Mouse (Mus musculus) granulocyte monocyte progenitor cell, adult 5-6 weeks (primary cell): ENCODE measurements at regions not wholly inside any gene's neighbourhood (a gene's known extent, or its start where the extent isn't known, plus 50 kb on each side); places are given as distances from the start of the nearest gene placed in this dataset.

Experiments used
- ATAC-seq: replicated peaks from 2 replicates; pipeline ENCODE4 v1.8.0; 2016; ENCODE audit warnings: mild to moderate bottlenecking, moderate TSS enrichment, inconsistent platforms; ENCODE audit not compliant: poor library complexity, severe bottlenecking

DNA sequence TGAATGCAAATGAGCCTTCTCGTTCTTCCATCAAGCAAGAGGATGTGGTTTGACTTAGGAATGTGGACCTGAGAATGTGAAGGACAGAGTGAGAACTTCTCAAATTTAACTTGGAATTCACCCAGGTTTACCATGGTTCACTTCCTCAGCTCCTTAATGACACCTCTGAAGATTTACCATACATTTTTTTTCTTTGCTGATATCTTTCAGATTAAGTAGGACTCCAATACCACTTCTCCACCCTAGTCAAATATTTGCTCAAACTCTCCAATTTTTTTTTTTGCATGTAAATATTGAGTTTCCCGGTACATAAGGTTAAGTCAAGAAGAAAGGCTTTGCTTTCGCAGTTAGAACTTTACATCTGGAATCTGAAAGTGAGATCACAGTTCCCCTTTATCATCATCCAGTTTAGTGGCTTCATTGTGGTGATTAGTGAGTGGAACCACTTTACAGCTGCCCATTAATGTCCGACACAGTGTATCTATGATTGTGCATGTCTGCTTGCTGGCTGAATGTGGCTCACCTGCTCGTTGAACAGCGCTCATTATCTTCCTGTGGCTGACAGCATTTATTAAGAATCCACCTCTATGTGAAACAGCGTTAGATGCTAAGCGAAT, 446.0 kb upstream of the Adam34 start:
- no peak for ATAC-seq

- ATAC-seq: no peak
Measured at GRCm38 (mm10) chr8:44165115-44165514, 455.3 kb upstream of the Adam34 start.

GRCm38 (mm10) chr8:44177016-44177415, 467.2 kb upstream of the Adam34 start:
- ATAC-seq: no peak

DNA sequence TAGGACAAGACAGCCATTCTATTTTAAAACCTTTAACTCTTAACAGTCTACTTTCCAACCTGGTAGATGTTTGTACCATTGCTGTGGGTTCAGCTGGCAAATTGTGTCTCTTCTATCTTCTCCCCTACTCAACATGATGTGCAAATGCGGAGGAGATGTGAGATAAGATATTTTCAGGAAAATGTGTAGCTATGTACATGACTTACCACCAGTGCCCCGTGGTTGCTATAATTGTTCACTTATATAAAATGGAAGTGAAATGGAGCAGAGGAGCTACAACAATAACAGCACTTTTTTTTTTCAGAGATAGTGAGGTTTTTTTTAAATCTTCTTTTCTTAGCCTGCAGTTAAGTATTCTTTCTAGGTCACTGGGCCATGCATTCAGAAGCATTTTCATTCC, 492.4 kb upstream of the Adam34 start:
- no peak for ATAC-seq

DNA sequence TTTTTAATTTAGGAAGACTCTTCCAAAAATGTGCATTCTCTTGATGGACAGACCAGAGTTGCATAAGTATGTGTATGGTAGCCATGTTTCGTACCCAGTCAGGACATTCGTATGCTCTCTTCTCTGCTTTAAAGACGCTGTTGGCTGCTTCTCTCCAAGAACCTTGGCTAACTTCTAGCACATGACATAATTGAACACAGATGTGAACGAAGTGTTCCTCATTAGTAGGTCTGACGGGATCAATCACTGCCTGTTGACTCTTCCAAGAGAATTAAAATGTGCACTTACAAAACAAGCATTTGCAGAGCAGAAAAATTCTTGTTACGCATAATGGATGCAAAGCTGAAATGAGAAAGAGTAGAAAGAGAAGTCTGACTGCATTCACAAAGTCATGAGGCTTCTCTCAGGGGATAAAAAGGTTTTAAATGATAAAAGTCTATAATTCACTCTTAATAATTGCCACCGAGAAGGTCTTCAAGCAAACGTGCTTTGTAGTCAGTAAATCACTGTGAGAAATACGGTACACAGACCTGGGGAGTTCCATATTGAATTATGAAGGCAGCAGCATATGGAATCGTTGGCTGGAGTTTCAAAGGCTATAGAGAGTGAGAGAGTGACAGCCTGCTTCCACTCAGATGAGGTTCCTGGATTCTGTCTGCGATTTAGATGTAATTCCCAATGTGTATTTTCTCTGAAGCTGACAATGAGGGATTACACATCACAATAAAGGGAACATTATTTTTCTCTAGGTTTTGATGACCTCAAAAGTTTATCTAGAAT, 496.7 kb upstream of the Adam34 start:
- ATAC-seq: no peak

GRCm38 (mm10) chr8:44222346-44222745, 512.5 kb upstream of the Adam34 start:
- no peak for ATAC-seq

GRCm38 (mm10) chr8:44252393-44252792, 542.5 kb upstream of the Adam34 start:
- no peak for ATAC-seq

DNA sequence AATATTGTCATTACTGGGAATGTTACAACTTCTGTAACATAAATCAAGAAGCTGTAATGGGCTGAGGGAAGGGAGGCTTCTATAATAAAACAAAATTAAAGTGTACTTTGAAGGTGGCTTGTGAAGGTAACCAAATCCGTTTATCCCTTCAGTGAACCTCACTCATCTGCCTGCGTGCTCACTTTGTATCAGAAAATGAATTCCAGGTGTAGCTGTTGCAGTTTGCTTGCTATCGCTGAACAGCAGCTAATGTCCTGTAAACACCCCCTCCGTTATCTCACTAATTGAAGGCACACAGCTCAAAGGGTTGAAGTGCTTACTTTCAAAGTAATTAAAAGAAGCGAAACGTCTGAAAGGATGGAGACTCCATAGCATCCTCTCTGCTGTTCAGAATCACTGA, 547.2 kb upstream of the Adam34 start:
- ATAC-seq: no peak

GRCm38 (mm10) chr8:44261039-44261438, 551.2 kb upstream of the Adam34 start:
- no peak for ATAC-seq

GRCm38 (mm10) chr8:44273300-44273699, 563.5 kb upstream of the Adam34 start:
- no peak for ATAC-seq

DNA sequence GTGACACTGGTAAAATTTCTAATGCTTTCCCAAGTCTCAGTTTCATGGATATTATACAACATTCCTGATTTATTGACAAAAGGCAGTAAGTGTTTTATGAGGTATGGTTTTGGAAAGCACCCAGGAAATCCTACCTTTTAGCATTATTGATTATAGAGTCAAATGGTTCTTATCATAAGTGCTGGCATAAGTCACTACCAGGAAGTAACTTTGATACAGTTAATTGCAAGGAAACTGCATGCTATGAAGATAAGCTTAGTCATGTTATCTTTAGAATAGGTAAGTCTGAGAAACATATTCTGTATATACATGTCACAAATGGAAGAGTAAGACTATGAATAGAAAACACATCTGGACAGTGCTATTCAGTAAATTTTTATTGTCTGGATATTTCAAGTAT, 608.4 kb upstream of the Adam34 start:
- no peak for ATAC-seq

DNA sequence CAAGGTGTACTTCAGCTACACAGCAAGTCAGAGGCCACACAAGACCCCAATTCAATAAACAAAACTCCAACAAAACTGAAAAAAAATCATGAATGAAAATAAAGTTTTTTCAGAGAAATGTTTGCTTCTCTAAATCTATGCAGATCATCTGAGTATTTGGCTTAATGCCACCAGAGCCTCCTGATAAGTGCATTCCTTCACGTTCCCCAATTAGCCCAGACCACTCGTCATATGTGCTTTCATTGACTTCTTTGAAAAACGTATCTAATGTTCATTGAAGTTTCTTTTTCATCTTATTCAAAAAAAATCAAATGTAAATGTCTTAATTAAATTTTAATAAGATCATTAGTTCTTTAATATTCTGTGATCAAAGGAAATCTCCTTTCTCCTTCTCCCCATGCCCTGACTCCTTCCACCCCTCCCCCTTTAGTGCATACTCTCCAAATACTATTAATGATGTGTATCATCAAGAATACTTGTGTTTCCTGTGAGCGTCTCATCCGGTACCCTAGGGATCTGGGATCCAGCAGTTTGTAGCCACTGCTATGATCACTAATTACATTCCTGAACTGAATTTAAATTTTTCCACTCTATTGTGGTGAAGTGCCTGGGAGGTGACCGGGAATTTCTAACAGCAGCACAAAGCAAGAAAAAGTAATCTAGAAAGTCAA, 600.8 kb upstream of the Fat1 start:
- no peak for ATAC-seq

GRCm38 (mm10) chr8:44343401-44343800, 591.8 kb upstream of the Fat1 start:
- ATAC-seq: no peak

DNA sequence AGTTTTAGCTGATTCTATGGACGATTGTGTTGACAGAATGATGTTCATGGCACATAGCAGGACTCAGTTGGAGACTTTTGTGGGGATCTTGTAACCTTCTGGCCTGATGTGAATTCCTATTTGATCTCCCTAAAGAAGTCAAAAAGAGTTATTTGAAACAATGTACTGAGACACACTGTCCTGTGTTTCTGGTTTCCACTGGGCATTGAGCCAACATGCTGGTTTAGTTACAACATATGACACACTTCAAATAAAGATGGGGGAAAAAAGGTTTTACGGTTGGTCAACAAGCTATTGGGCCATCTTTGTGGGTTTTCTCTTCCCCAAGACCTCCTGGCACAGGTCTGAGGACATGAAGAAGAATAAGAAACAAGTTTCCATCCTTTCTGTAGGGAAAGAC, 591.3 kb upstream of the Fat1 start:
- 0 out of 2 replicates have a peak, but pooled peaks have one; percentile 30 for ATAC-seq

DNA sequence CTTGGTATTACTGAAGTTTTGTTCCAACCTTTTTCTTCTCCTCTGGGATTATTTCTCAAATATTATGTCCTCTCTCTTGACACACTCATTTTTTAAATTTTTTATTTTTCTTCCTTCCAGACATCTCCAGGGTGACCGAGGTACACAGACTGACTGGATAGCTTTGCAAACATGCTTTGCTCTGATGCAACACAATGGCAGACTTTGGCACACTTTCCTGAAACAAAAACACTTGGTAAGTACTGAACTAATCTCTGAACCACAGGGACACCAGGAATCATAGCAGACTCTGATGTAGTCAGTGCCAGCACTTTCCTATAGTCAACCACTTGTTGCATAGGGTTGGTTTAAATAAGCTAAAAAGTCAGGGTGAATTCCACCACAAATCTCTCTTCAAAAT, 587.8 kb upstream of the Fat1 start:
- ATAC-seq: no peak

DNA sequence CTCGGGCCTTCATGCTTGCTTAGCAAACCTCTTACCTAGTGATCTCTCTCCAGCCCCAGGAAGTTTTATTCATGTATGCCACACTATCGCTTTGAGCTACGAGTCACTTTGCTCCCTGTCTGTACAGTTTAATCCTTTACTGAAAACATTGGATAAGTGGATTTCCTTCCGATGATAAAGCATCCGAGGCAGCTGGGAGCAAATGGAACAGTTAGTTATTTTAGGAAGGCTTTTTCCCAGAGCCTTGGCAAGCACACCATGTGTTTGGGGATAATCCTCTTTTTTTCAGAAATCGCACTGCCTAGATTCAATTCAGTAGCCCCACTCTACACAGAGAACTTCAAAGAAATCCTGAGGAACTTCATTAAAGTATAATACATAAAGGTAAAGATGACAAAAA, 561.3 kb upstream of the Fat1 start:
- ATAC-seq: no peak

GRCm38 (mm10) chr8:44377731-44378130, 557.5 kb upstream of the Fat1 start:
- no peak for ATAC-seq

DNA sequence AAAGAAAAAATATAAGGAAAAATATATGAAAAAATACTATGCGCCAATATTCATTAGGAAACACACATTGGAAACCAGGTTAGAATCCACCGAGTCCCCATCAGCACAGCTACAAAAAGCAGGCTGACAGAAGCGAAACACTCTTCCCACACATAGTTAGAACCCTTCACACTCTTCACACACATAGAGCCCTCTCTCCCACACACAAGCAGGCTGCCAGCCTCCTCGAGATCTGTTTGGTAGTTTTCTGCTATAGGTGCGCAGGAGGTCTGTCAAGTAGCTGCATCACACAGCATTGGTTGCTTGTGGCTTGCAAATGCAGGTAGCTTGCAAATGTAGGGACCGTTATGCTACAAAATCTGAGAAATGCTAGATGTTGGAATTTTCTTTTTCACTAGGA, 526.8 kb upstream of the Fat1 start:
- ATAC-seq: no peak

GRCm38 (mm10) chr8:44410261-44410660, 525.0 kb upstream of the Fat1 start:
- ATAC-seq: no peak

DNA sequence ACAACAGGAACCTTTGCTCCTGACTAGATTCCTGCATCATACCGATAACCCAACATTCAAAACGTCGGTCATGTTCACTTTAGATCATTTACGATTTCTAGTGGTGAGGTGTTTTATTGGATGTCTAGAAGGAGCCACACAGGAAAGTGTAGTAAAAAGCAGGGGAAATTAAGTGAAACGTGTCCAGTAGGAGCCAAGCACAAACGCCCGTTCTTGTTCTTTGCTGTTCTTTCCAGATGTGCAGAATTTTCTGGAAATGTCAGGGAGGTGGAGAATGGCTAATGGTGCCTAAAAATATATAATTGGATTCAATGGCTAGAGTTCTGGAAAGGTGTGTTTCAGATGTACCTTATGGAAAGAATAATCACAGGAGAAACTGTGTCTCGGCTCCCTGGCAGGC, 517.2 kb upstream of the Fat1 start:
- no peak for ATAC-seq

GRCm38 (mm10) chr8:44455433-44455832, 479.8 kb upstream of the Fat1 start:
- ATAC-seq: no peak

- ATAC-seq: no peak
Measured at GRCm38 (mm10) chr8:44456336-44456735, 478.9 kb upstream of the Fat1 start.
